Mouse (Mus musculus) heart, postnatal 0 days (tissue): ENCODE results near the gene Gm45837. TPM values are rescaled to one million over a fixed set of nuclear protein-coding genes. Genes with fewer than 3 reads are reported as not detected.

Experiments
- ATAC-seq: fragments of 200-750 bp; cut with Nextera tagmentation; 2 replicates; pipeline ENCODE4 v1.8.0; 2017; ENCODE audit warnings: low read depth, moderate number of reproducible peaks, moderate library complexity; ENCODE audit not compliant: insufficient read depth
- DNase-seq: peaks from one replicate; pipeline ENCODE4 v3.0.0-alpha.2; 2016; ENCODE audit warnings: low spot score
- H3K27ac ChIP-seq: fragments of 300-500 bp; sonication (generic); 2 replicates; pipeline ENCODE4 v1.5.1; 2014; ENCODE audit warnings: low read depth, mild to moderate bottlenecking
- H3K27me3 ChIP-seq: fragments of 300-500 bp; sonication (generic); 2 replicates; pipeline ENCODE4 v1.6.1; 2014; ENCODE audit warnings: low read length, mixed read lengths; ENCODE audit not compliant: control insufficient read depth, insufficient read depth
- H3K36me3 ChIP-seq: fragments of 300-500 bp; sonication (generic); replicated peaks from 2 replicates; pipeline ENCODE4 v1.6.1; 2014; ENCODE audit warnings: low read length, mixed read lengths; ENCODE audit not compliant: control insufficient read depth, insufficient read depth
- H3K4me1 ChIP-seq: fragments of 300-500 bp; sonication (generic); 2 replicates; pipeline ENCODE4 v1.6.1; 2014; ENCODE audit warnings: antibody characterized with exemption; ENCODE audit not compliant: control insufficient read depth, insufficient read depth
- H3K4me2 ChIP-seq: fragments of 300-500 bp; sonication (generic); 2 replicates; pipeline ENCODE4 v1.6.1; 2014; ENCODE audit warnings: low read depth, mild to moderate bottlenecking, low read length, moderate library complexity
- H3K4me3 ChIP-seq: fragments of 300-500 bp; sonication (generic); 2 replicates; pipeline ENCODE4 v1.5.1; 2014; ENCODE audit warnings: low read depth, low read length
- H3K9ac ChIP-seq: fragments of 300-500 bp; sonication (generic); replicated peaks from 2 replicates; pipeline ENCODE4 v1.6.1; 2014; ENCODE audit warnings: low read depth, low read length, mixed read lengths
- H3K9me3 ChIP-seq: fragments of 300-500 bp; sonication (generic); replicated peaks from 2 replicates; pipeline ENCODE4 v1.6.1; 2016; ENCODE audit warnings: low read length; ENCODE audit not compliant: control insufficient read depth
- CTCF ChIP-seq: IDR thresholded peaks from 2 replicates; pipeline ENCODE4 v1.5.1; 2016; ENCODE audit warnings: antibody characterized with exemption, control low read depth, low read depth
- EP300 ChIP-seq: IDR thresholded peaks from 2 replicates; pipeline ENCODE4 v1.6.1; 2016; ENCODE audit warnings: antibody characterized with exemption, low read depth
- WGBS: fragments of 180-500 bp; shearing (Covaris S2); extraction: QIAGEN DNeasy Blood & Tissue Kit; methylation state at CpG from one replicate; pipeline ENCODE4 v1.1.7; 2014; 5-methylcytosine and 5-hydroxymethylcytosine counted together
- polyA plus RNA-seq: library from polyadenylated mRNA; unstranded; fragments of >200 nt; fragmentation: Nextera tagmentation; extraction: Ambion mirVana; gene quantifications from 2 replicates; pipeline ENCODE4 v1.2.1, GENCODE M21; 2015
- total RNA-seq: library from RNA; depleted of rRNA; stranded (reverse); fragments of >200 nt; gene quantifications from 2 replicates; pipeline ENCODE4 v1.2.3, GENCODE M21; 2014; ENCODE audit warnings: low replicate concordance

Gm45837 gene
- total and polyA plus RNA-seq, 2 experiments from 2014 or later, result 2.4 to 33.8 TPM

DNA sequence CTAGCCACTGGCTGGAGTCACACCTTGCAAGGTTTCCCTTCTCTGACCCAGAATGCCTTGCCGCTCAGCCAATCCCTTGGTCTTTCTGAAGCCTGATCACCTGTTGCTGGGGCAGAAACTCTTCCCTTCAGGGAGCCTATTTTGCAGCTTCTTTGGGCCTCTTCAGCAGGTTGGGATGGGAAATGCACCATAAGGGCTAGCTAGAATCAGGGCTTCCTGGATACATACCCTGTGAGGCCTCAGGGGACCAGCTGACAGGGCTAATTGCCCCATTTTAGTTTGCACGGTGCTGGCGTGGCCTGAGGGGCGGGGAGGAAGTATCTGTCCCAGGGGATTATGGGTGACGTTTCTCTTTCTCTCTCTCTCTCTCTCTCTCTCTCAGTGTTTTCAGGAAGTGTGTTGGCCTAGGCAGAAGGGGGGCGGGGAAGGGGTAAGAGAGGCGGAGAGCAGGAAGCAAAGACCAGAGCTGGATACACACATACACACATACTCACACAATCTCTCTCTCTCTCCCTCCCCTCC lies 32.9 kb upstream of the Gm45837 start:
- Histone ChIP-seq H3K4me1 (peaks cover 22% of the 10 kb centered on the region), H3K36me3 (no peaks in the 10 kb centered on the region), H3K9me3 (no peaks in the 10 kb centered on the region), H3K9ac (peak overlapping the region; percentile 56), H3K27me3 (no peaks in the 10 kb centered on the region), H3K27ac (peak overlapping the region; percentile 78), H3K4me2 (peak overlapping the region; percentile 66), H3K4me3 (peak overlapping the region; percentile 40)
- DNase-seq (peak; percentile 87), ATAC-seq (peak; percentile 91)
- 20% methylated on average over 7 of the region's 7 CpGs for WGBS
- TF ChIP-seq CTCF, result no peak
- peak; percentile 70; the same call in 1 of the 2 replicates for TF ChIP-seq EP300

DNA sequence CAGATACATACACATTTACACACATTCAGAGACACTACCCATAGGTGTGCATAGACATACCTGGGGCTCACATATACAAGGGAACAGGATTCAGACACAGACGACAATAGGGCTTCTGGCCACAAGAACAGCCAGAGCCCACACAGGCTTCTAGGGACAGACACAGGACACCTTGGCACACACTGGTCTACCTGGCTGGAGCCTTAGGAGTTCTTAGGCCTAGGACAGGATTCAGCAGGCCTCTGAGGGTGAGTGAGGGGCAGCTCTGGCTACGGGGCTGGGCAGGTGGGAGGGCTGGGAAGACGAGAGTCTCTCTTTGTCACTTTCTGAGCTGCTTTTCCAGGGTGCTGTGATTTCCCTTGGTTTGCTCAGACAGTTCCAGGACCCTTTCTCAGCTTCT lies 32.4 kb upstream of the Gm45837 start:
- Histone ChIP-seq H3K4me1 (peaks cover 22% of the 10 kb centered on the region), H3K27ac (peak overlapping the region; percentile 78), H3K4me2 (peak overlapping the region; percentile 66), H3K27me3 (no peaks in the 10 kb centered on the region), H3K36me3 (no peaks in the 10 kb centered on the region), H3K9ac (peak overlapping the region; percentile 56), H3K9me3 (no peaks in the 10 kb centered on the region), H3K4me3 (peak overlapping the region; percentile 40)
- no peak for DNase-seq
- ATAC-seq, result peak; percentile 5; the same call in 1 of the 2 replicates
- 56% methylated on average over 3 of the region's 3 CpGs for WGBS
- no peak for TF ChIP-seq CTCF
- no peak for TF ChIP-seq EP300

DNA sequence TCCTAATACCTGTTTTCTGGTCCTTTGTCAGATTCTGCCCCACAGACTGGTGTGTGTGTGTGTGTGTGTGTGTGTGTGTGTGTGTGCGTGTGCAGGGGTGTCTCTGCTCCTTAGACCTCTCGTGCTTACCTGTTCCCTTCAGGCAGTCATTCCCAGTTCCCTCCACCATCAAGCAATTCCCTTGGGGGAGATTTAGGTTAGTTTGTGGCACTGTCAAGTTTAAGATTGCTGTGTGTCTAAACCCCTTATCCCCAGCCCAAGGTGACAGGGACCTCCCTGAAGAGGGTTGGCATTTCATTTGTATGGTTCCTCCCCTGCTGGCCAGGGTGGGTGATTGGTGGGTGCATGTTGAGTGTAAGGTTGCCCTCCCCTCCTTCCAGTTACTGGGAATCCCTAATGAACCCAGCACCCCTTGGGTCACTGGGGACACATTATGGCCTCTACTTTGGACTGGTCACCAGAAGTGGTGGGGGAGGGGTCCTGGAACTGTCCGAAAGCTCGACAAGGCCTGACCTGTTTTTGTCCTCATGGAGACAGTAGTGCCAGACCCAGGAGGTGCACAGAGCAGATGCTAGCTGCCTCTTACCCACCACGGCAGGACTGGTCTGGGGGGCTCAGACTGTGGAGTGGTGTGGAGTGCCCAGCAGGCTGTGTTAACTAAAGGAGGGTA lies 31.8 kb upstream of the Gm45837 start:
- ATAC-seq (no peak), DNase-seq (no peak)
- peaks cover 22% of the 10 kb centered on the region for H3K4me1 ChIP-seq
- H3K27me3 ChIP-seq, result no peaks in the 10 kb centered on the region
- peak overlapping the region; percentile 78 for H3K27ac ChIP-seq
- H3K9ac ChIP-seq, result peak overlapping the region; percentile 56
- WGBS, result 57% methylated on average over 5 of the region's 5 CpGs
- H3K4me3 ChIP-seq, result peak overlapping the region; percentile 40
- peak overlapping the region; percentile 66 for H3K4me2 ChIP-seq
- no peaks in the 10 kb centered on the region for H3K36me3 ChIP-seq
- no peaks in the 10 kb centered on the region for H3K9me3 ChIP-seq
- TF ChIP-seq CTCF (0 out of 2 replicates have a peak, but pooled peaks have one; percentile 1), EP300 (no peak)

DNA sequence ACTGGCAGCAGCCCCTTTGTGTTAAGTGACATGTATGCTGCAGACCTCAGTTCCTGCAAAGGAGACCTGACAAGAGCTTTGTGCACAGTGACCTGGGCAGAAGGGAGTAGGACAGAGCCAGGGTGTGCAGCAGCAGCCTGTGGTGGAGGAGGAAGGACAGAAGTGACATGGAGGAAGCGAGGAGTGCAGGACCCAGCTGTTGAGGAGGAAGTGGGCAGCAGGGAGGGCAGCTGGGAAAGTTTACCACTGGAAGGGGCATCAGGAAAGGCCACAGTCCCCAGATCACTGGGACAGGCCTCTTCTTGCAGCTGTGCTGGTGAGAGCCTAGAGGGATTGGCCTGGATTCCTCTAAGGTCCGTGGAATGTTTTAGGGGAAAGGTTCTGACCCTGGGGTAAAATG lies 31.0 kb upstream of the Gm45837 start:
- no peaks in the 10 kb centered on the region for H3K27me3 ChIP-seq
- 67% methylated on average over 2 of the region's 2 CpGs for WGBS
- H3K9me3 ChIP-seq, result no peaks in the 10 kb centered on the region
- no peaks in the 10 kb centered on the region for H3K36me3 ChIP-seq
- 0 out of 2 replicates have a peak overlapping the region, but pooled peaks have one; percentile 18 for H3K9ac ChIP-seq
- H3K4me3 ChIP-seq, result no peak overlapping the region
- no peak overlapping the region for H3K27ac ChIP-seq
- peaks cover 25% of the 10 kb centered on the region for H3K4me1 ChIP-seq
- DNase-seq (no peak), ATAC-seq (no peak)
- peak overlapping the region; percentile 66; the same call in 1 of the 2 replicates for H3K4me2 ChIP-seq
- TF ChIP-seq CTCF (no peak), EP300 (no peak)

DNA sequence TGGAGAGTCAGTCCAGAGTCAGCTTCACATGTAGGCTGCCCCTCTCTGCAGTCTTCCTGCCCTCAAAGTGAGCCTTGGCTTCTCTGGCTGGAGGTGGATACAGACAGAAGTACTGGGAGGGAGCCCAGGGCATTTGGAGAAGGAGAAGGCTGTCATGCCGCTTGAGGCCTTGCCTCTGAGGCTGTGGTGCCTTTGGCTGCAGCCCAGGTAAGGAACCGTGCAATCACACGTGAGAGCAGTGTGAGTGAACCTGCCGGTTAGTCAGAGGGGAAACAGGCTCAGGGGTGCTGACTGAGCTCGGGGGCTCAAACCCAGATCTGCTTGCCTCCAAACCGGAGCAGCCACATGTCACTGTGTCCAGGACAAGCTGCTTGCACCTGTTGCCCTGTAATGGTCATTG lies 29.2 kb upstream of the Gm45837 start:
- 80% methylated on average over 6 of the region's 6 CpGs for WGBS
- TF ChIP-seq EP300, result no peak
- TF ChIP-seq CTCF, result no peak
- H3K4me2 ChIP-seq, result no peak overlapping the region
- peaks cover 38% of the 10 kb centered on the region for H3K4me1 ChIP-seq
- 0 out of 2 replicates have a peak, but pooled peaks cover 4% of the 10 kb centered on the region for H3K36me3 ChIP-seq
- H3K9me3 ChIP-seq, result no peaks in the 10 kb centered on the region
- no peak for DNase-seq
- H3K27ac ChIP-seq, result no peak overlapping the region
- no peak for ATAC-seq
- H3K27me3 ChIP-seq, result no peaks in the 10 kb centered on the region
- no peak overlapping the region for H3K4me3 ChIP-seq
- H3K9ac ChIP-seq, result no peak overlapping the region
